Mouse (Mus musculus): Measurements from ENCODE around the gene Tceal7.
A peak's percentile ranks its signal among the peaks of the same experiment; 100 is the strongest.

Gene Tceal7

GRCm38 (mm10) chrX:136214729-136215677 is at the start of gene Tceal7, which contains the start of gene Bex1:
Gene Tceal7, plus strand, starts transcription at chrX:136214779.
Gene Bex1, minus strand, starts transcription at chrX:136215513.
- peak; percentile 67 for ATAC-seq (ENCODE audit: low TSS enrichment)

- ATAC-seq (ENCODE audit: low TSS enrichment): no peak
Observed at GRCm38 (mm10) chrX:136170625-136171024, 44.0 kb upstream of the Tceal7 start.

- peak; percentile 74 for ATAC-seq (ENCODE audit: low TSS enrichment)
Observed at GRCm38 (mm10) chrX:136171189-136172117, 43.1 kb upstream of the Tceal7 start.

GRCm38 (mm10) chrX:136172118-136172551 is 42.4 kb upstream of the Tceal7 start, which contains the start of gene Tceal8:
Gene Tceal8, minus strand, starts transcription at chrX:136172342.
- peak; percentile 98 for ATAC-seq (ENCODE audit: low TSS enrichment)

- no peak for ATAC-seq (ENCODE audit: low TSS enrichment)
Observed at GRCm38 (mm10) chrX:136172786-136173185, 41.8 kb upstream of the Tceal7 start.

GRCm38 (mm10) chrX:136180897-136181553 is 33.6 kb upstream of the Tceal7 start:
- ATAC-seq (ENCODE audit: low TSS enrichment): no peak

GRCm38 (mm10) chrX:136183107-136183506 is 31.5 kb upstream of the Tceal7 start:
- no peak for ATAC-seq (ENCODE audit: low TSS enrichment)

- ATAC-seq (ENCODE audit: low TSS enrichment): no peak
Observed at GRCm38 (mm10) chrX:136195193-136195944, 19.2 kb upstream of the Tceal7 start.

- ATAC-seq (ENCODE audit: low TSS enrichment): no peak
Observed at GRCm38 (mm10) chrX:136196873-136197272, 17.7 kb upstream of the Tceal7 start.

GRCm38 (mm10) chrX:136203257-136203656 is 11.3 kb upstream of the Tceal7 start:
- no peak; the same call in 1 of the 2 replicates for ATAC-seq (ENCODE audit: low TSS enrichment)

- ATAC-seq (ENCODE audit: low TSS enrichment): peak; percentile 96
Observed at GRCm38 (mm10) chrX:136203664-136204066, 10.9 kb upstream of the Tceal7 start, which contains the start of gene Tceal5. Gene Tceal5, minus strand, starts transcription at chrX:136203876.

- no peak for ATAC-seq (ENCODE audit: low TSS enrichment)
Observed at GRCm38 (mm10) chrX:136204406-136204805, 10.2 kb upstream of the Tceal7 start.

- no peak for ATAC-seq (ENCODE audit: low TSS enrichment)
Observed at GRCm38 (mm10) chrX:136213396-136213795, 1.2 kb upstream of the Tceal7 start.

GRCm38 (mm10) chrX:136216303-136216702 is 1.7 kb downstream of the Tceal7 start:
- ATAC-seq (ENCODE audit: low TSS enrichment): peak; percentile 34; the same call in 1 of the 2 replicates

GRCm38 (mm10) chrX:136223714-136224113 is 9.1 kb downstream of the Tceal7 start:
- ATAC-seq (ENCODE audit: low TSS enrichment): no peak

- ATAC-seq (ENCODE audit: low TSS enrichment): no peak
Observed at GRCm38 (mm10) chrX:136227768-136228167, 13.2 kb downstream of the Tceal7 start.

GRCm38 (mm10) chrX:136238118-136238517 is 23.5 kb downstream of the Tceal7 start:
- ATAC-seq (ENCODE audit: low TSS enrichment): no peak

GRCm38 (mm10) chrX:136243181-136243580 is 28.6 kb downstream of the Tceal7 start:
- ATAC-seq (ENCODE audit: low TSS enrichment): no peak

GRCm38 (mm10) chrX:136244574-136245229 is 30.1 kb downstream of the Tceal7 start, which contains the start of gene Tceal9:
Gene Tceal9, plus strand, starts transcription at chrX:136245079.
- peak; percentile 99 for ATAC-seq (ENCODE audit: low TSS enrichment)

- peak; percentile 71 for ATAC-seq (ENCODE audit: low TSS enrichment)
Observed at GRCm38 (mm10) chrX:136245521-136246071, 31.0 kb downstream of the Tceal7 start.
